Mouse (Mus musculus): ENCODE data around the gene Ankrd42. TPM values are rescaled to one million over a fixed set of nuclear protein-coding genes. Genes with fewer than 3 reads are reported as not detected.

Ankrd42 gene
- total and polyA plus RNA-seq, 3 experiments, result 0.43 to 2.2 (median 0.66) TPM

GRCm38 (mm10) chr7:92636295-92637011 is 489 bp downstream of the Ankrd42 start:
- TF ChIP-seq CTCF (IDR thresholded peaks at IDR 0.05; ENCODE audit: low read depth, low read length) (no peak), GATA1 (IDR thresholded peaks at IDR 0.05; ENCODE audit: borderline replicate concordance, low read length) (no peak), TAL1 (conservative IDR thresholded peaks at IDR 0.05; ENCODE audit: low read depth, low read length) (no peak), GATA2 (IDR thresholded peaks at IDR 0.05; ENCODE audit: borderline replicate concordance, low read depth, low read length) (no peak), POLR2AphosphoS5 (IDR thresholded peaks at IDR 0.05; ENCODE audit: insufficient replicate concordance, low read depth, low read length) (no peak)
- Histone ChIP-seq H3K4me1 (ENCODE audit: insufficient read depth, low read depth, low read length) (peaks cover 27% of the 10 kb centered on the region), H3K27me3 (ENCODE audit: insufficient read depth, low read length) (peaks cover 16% of the 10 kb centered on the region), H3K4me3 (ENCODE audit: low read depth, low read length) (peak overlapping the region; percentile 84), H3K9me3 (replicated peaks) (no peaks in the 10 kb centered on the region), H3K36me3 (replicated peaks) (peaks cover 17% of the 10 kb centered on the region)
- DNase-seq (ENCODE audit: low spot score) (no peak), ATAC-seq (ENCODE audit: extremely low read depth, insufficient number of reproducible peaks, low FRiP score, poor library complexity, severe bottlenecking) (no peak)

- Histone ChIP-seq H3K27me3 (ENCODE audit: insufficient read depth, low read length) (peaks cover 11% of the 10 kb centered on the region), H3K4me1 (ENCODE audit: insufficient read depth, low read depth, low read length) (no peaks in the 10 kb centered on the region), H3K9me3 (replicated peaks) (no peaks in the 10 kb centered on the region), H3K4me3 (ENCODE audit: low read depth, low read length) (no peak overlapping the region), H3K36me3 (replicated peaks) (no peaks in the 10 kb centered on the region)
- ATAC-seq (ENCODE audit: extremely low read depth, insufficient number of reproducible peaks, low FRiP score, poor library complexity, severe bottlenecking) (0 out of 2 replicates have a peak, but pooled peaks have one; percentile 34), DNase-seq (ENCODE audit: low spot score) (no peak)
- no peak for TF ChIP-seq GATA1 (IDR thresholded peaks at IDR 0.05; ENCODE audit: borderline replicate concordance, low read length)
- no peak for TF ChIP-seq CTCF (IDR thresholded peaks at IDR 0.05; ENCODE audit: low read depth, low read length)
- no peak for TF ChIP-seq TAL1 (conservative IDR thresholded peaks at IDR 0.05; ENCODE audit: low read depth, low read length)
- no peak for TF ChIP-seq POLR2AphosphoS5 (IDR thresholded peaks at IDR 0.05; ENCODE audit: insufficient replicate concordance, low read depth, low read length)
- no peak for TF ChIP-seq GATA2 (IDR thresholded peaks at IDR 0.05; ENCODE audit: borderline replicate concordance, low read depth, low read length)
Observed at GRCm38 (mm10) chr7:92630167-92630566, 6.8 kb downstream of the Ankrd42 start.

GRCm38 (mm10) chr7:92624488-92624887 is 12.5 kb downstream of the Ankrd42 start:
- DNase-seq (ENCODE audit: low spot score) (no peak), ATAC-seq (ENCODE audit: extremely low read depth, insufficient number of reproducible peaks, low FRiP score, poor library complexity, severe bottlenecking) (no peak)
- no peaks in the 10 kb centered on the region for H3K27me3 ChIP-seq (ENCODE audit: insufficient read depth, low read length)
- no peak overlapping the region for H3K4me3 ChIP-seq (ENCODE audit: low read depth, low read length)
- no peaks in the 10 kb centered on the region for H3K4me1 ChIP-seq (ENCODE audit: insufficient read depth, low read depth, low read length)
- TF ChIP-seq CTCF (IDR thresholded peaks at IDR 0.05; ENCODE audit: low read depth, low read length), result no peak
- TF ChIP-seq TAL1 (conservative IDR thresholded peaks at IDR 0.05; ENCODE audit: low read depth, low read length), result no peak
- no peak for TF ChIP-seq GATA2 (IDR thresholded peaks at IDR 0.05; ENCODE audit: borderline replicate concordance, low read depth, low read length)
- no peak for TF ChIP-seq GATA1 (IDR thresholded peaks at IDR 0.05; ENCODE audit: borderline replicate concordance, low read length)
- no peak for TF ChIP-seq POLR2AphosphoS5 (IDR thresholded peaks at IDR 0.05; ENCODE audit: insufficient replicate concordance, low read depth, low read length)
- no peaks in the 10 kb centered on the region for H3K9me3 ChIP-seq (replicated peaks)
- H3K36me3 ChIP-seq (replicated peaks), result no peaks in the 10 kb centered on the region

- H3K27me3 ChIP-seq (ENCODE audit: insufficient read depth, low read length), result no peaks in the 10 kb centered on the region; the same call in 1 of the 2 replicates
- no peak overlapping the region for H3K4me3 ChIP-seq (ENCODE audit: low read depth, low read length)
- TF ChIP-seq TAL1 (conservative IDR thresholded peaks at IDR 0.05; ENCODE audit: low read depth, low read length) (no peak), GATA2 (IDR thresholded peaks at IDR 0.05; ENCODE audit: borderline replicate concordance, low read depth, low read length) (no peak), GATA1 (IDR thresholded peaks at IDR 0.05; ENCODE audit: borderline replicate concordance, low read length) (no peak), CTCF (IDR thresholded peaks at IDR 0.05; ENCODE audit: low read depth, low read length) (no peak), POLR2AphosphoS5 (IDR thresholded peaks at IDR 0.05; ENCODE audit: insufficient replicate concordance, low read depth, low read length) (no peak)
- H3K4me1 ChIP-seq (ENCODE audit: insufficient read depth, low read depth, low read length), result no peaks in the 10 kb centered on the region
- DNase-seq (ENCODE audit: low spot score), result no peak
- H3K36me3 ChIP-seq (replicated peaks), result no peaks in the 10 kb centered on the region
- no peaks in the 10 kb centered on the region for H3K9me3 ChIP-seq (replicated peaks)
- no peak for ATAC-seq (ENCODE audit: extremely low read depth, insufficient number of reproducible peaks, low FRiP score, poor library complexity, severe bottlenecking)
Observed at GRCm38 (mm10) chr7:92610830-92611229, 26.1 kb downstream of the Ankrd42 start.

- TF ChIP-seq GATA2 (IDR thresholded peaks at IDR 0.05; ENCODE audit: borderline replicate concordance, low read depth, low read length) (no peak), CTCF (IDR thresholded peaks at IDR 0.05; ENCODE audit: low read depth, low read length) (no peak), GATA1 (IDR thresholded peaks at IDR 0.05; ENCODE audit: borderline replicate concordance, low read length) (no peak), POLR2AphosphoS5 (IDR thresholded peaks at IDR 0.05; ENCODE audit: insufficient replicate concordance, low read depth, low read length) (no peak), TAL1 (conservative IDR thresholded peaks at IDR 0.05; ENCODE audit: low read depth, low read length) (no peak)
- H3K4me1 ChIP-seq (ENCODE audit: insufficient read depth, low read depth, low read length), result no peaks in the 10 kb centered on the region
- no peak for DNase-seq (ENCODE audit: low spot score)
Observed at GRCm38 (mm10) chr7:92604961-92605360, 32.0 kb downstream of the Ankrd42 start.

GRCm38 (mm10) chr7:92590842-92591241 is 46.1 kb downstream of the Ankrd42 start:
- Histone ChIP-seq H3K9me3 (replicated peaks) (no peaks in the 10 kb centered on the region), H3K4me1 (ENCODE audit: insufficient read depth, low read depth, low read length) (no peaks in the 10 kb centered on the region), H3K36me3 (replicated peaks) (no peaks in the 10 kb centered on the region), H3K4me3 (ENCODE audit: low read depth, low read length) (no peak overlapping the region), H3K27me3 (ENCODE audit: insufficient read depth, low read length) (no peaks in the 10 kb centered on the region; the same call in 1 of the 2 replicates)
- TF ChIP-seq GATA2 (IDR thresholded peaks at IDR 0.05; ENCODE audit: borderline replicate concordance, low read depth, low read length) (no peak), POLR2AphosphoS5 (IDR thresholded peaks at IDR 0.05; ENCODE audit: insufficient replicate concordance, low read depth, low read length) (no peak), TAL1 (conservative IDR thresholded peaks at IDR 0.05; ENCODE audit: low read depth, low read length) (no peak), GATA1 (IDR thresholded peaks at IDR 0.05; ENCODE audit: borderline replicate concordance, low read length) (no peak), CTCF (IDR thresholded peaks at IDR 0.05; ENCODE audit: low read depth, low read length) (no peak)
- ATAC-seq (ENCODE audit: extremely low read depth, insufficient number of reproducible peaks, low FRiP score, poor library complexity, severe bottlenecking), result no peak
- no peak for DNase-seq (ENCODE audit: low spot score)

More at GRCm38 (mm10) chr7:92604961-92605360, 32.0 kb downstream of the Ankrd42 start:
- no peaks in the 10 kb centered on the region for H3K9me3 ChIP-seq (replicated peaks)
- no peak overlapping the region for H3K4me3 ChIP-seq (ENCODE audit: low read depth, low read length)
- H3K27me3 ChIP-seq (ENCODE audit: insufficient read depth, low read length), result no peaks in the 10 kb centered on the region; the same call in 1 of the 2 replicates
- no peak for ATAC-seq (ENCODE audit: extremely low read depth, insufficient number of reproducible peaks, low FRiP score, poor library complexity, severe bottlenecking)
- no peaks in the 10 kb centered on the region for H3K36me3 ChIP-seq (replicated peaks)

All from G1E (cell line).